Mouse (Mus musculus) midbrain, postnatal 0 days (tissue): ENCODE results near the gene Gm813. TPM values are rescaled to one million over a fixed set of nuclear protein-coding genes. Genes with fewer than 3 reads are reported as not detected.

Experiments
- ATAC-seq: fragments of 200-750 bp; cut with Nextera tagmentation; 2 replicates; pipeline ENCODE4 v1.8.0; 2017; ENCODE audit warnings: moderate number of reproducible peaks, mild to moderate bottlenecking, moderate TSS enrichment, moderate library complexity; ENCODE audit not compliant: low FRiP score
- DNase-seq: peaks from one replicate; pipeline ENCODE4 v3.0.0-alpha.2; 2015; ENCODE audit warnings: low spot score
- H3K27ac ChIP-seq: fragments of 300-500 bp; sonication (generic); 2 replicates; pipeline ENCODE4 v1.5.1; 2014; ENCODE audit warnings: low read depth, mild to moderate bottlenecking, low read length, mixed read lengths
- H3K27me3 ChIP-seq: fragments of 300-500 bp; sonication (generic); 2 replicates; pipeline ENCODE4 v1.6.1; 2014; ENCODE audit warnings: low read length, control low read depth, mixed read lengths; ENCODE audit not compliant: insufficient read depth
- H3K36me3 ChIP-seq: fragments of 300-500 bp; sonication (generic); 2 replicates; pipeline ENCODE4 v1.6.1; 2014; ENCODE audit warnings: low read length, control low read depth, mixed read lengths; ENCODE audit not compliant: insufficient read depth
- H3K4me1 ChIP-seq: fragments of 300-500 bp; sonication (generic); 2 replicates; pipeline ENCODE4 v1.6.1; 2014; ENCODE audit warnings: mild to moderate bottlenecking, control low read depth, antibody characterized with exemption, low read length, mixed read lengths; ENCODE audit not compliant: insufficient read depth
- H3K4me2 ChIP-seq: fragments of 300-500 bp; sonication (generic); 2 replicates; pipeline ENCODE4 v1.6.1; 2014; ENCODE audit warnings: low read depth, mild to moderate bottlenecking, low read length, mixed read lengths; ENCODE audit not compliant: poor library complexity, severe bottlenecking
- H3K4me3 ChIP-seq: fragments of 300-500 bp; sonication (generic); 2 replicates; pipeline ENCODE4 v1.5.1; 2014; ENCODE audit warnings: low read depth, mild to moderate bottlenecking, low read length, moderate library complexity
- H3K9ac ChIP-seq: fragments of 300-500 bp; sonication (generic); replicated peaks from 2 replicates; pipeline ENCODE4 v1.6.1; 2014; ENCODE audit warnings: mild to moderate bottlenecking, low read length, moderate library complexity, mixed read lengths; ENCODE audit not compliant: poor library complexity, severe bottlenecking
- H3K9me3 ChIP-seq: fragments of 300-500 bp; sonication (generic); 2 replicates; pipeline ENCODE4 v1.6.1; 2016; ENCODE audit warnings: low read length, control low read depth
- CTCF ChIP-seq: IDR thresholded peaks from 2 replicates; pipeline ENCODE4 v1.5.1; 2016; ENCODE audit warnings: antibody characterized with exemption, mild to moderate bottlenecking
- WGBS: fragments of 180-500 bp; shearing (Covaris S2); extraction: QIAGEN DNeasy Blood & Tissue Kit; methylation state at CpG from one replicate; pipeline ENCODE4 v1.1.7; 2014; 5-methylcytosine and 5-hydroxymethylcytosine counted together
- polyA plus RNA-seq: library from polyadenylated mRNA; unstranded; fragments of >200 nt; fragmentation: Nextera tagmentation; extraction: Ambion mirVana; gene quantifications from 2 replicates; pipeline ENCODE4 v1.2.1, GENCODE M21; 2015
- total RNA-seq: library from RNA; depleted of rRNA; stranded (reverse); fragments of >200 nt; gene quantifications from 2 replicates; pipeline ENCODE4 v1.2.3, GENCODE M21; 2014

Gene Gm813
- total and polyA plus RNA-seq, 2 experiments from 2014 or later: not detected

GRCm38 (mm10) chr16:58637448-58637847 is 20.7 kb upstream of the Gm813 start:
- DNase-seq (no peak), ATAC-seq (no peak)
- Histone ChIP-seq H3K27ac (no peak overlapping the region), H3K4me3 (no peak overlapping the region), H3K9me3 (no peaks in the 10 kb centered on the region), H3K4me2 (no peak overlapping the region), H3K27me3 (no peaks in the 10 kb centered on the region), H3K36me3 (no peaks in the 10 kb centered on the region), H3K9ac (no peak overlapping the region), H3K4me1 (no peaks in the 10 kb centered on the region)
- WGBS: 78% methylated on average over 4 of the region's 4 CpGs
- no peak for TF ChIP-seq CTCF

GRCm38 (mm10) chr16:58635866-58636265 is 19.1 kb upstream of the Gm813 start:
- H3K36me3 ChIP-seq: no peaks in the 10 kb centered on the region
- no peak overlapping the region for H3K4me2 ChIP-seq
- H3K9me3 ChIP-seq: no peaks in the 10 kb centered on the region
- no peak for TF ChIP-seq CTCF
- WGBS: 61% methylated on average over 2 of the region's 2 CpGs
- H3K9ac ChIP-seq: no peak overlapping the region
- H3K27ac ChIP-seq: no peak overlapping the region
- no peak for ATAC-seq
- DNase-seq: no peak
- H3K4me1 ChIP-seq: no peaks in the 10 kb centered on the region
- H3K27me3 ChIP-seq: no peaks in the 10 kb centered on the region
- H3K4me3 ChIP-seq: no peak overlapping the region

- ATAC-seq (no peak), DNase-seq (no peak)
- 62% methylated on average over 2 of the region's 2 CpGs for WGBS
- Histone ChIP-seq H3K4me3 (no peak overlapping the region), H3K27ac (no peak overlapping the region), H3K27me3 (no peaks in the 10 kb centered on the region), H3K4me1 (no peaks in the 10 kb centered on the region), H3K4me2 (no peak overlapping the region), H3K9ac (no peak overlapping the region), H3K36me3 (no peaks in the 10 kb centered on the region), H3K9me3 (no peaks in the 10 kb centered on the region)
- no peak for TF ChIP-seq CTCF
These were observed 13.0 kb upstream of the Gm813 start for GRCm38 (mm10) chr16:58629736-58630135.

GRCm38 (mm10) chr16:58628968-58629367 is 12.2 kb upstream of the Gm813 start:
- no peak overlapping the region for H3K9ac ChIP-seq
- H3K4me1 ChIP-seq: no peaks in the 10 kb centered on the region
- no peaks in the 10 kb centered on the region for H3K9me3 ChIP-seq
- no peak for ATAC-seq
- TF ChIP-seq CTCF: no peak
- DNase-seq: no peak
- no peaks in the 10 kb centered on the region for H3K36me3 ChIP-seq
- no peaks in the 10 kb centered on the region for H3K27me3 ChIP-seq
- H3K4me2 ChIP-seq: no peak overlapping the region
- H3K4me3 ChIP-seq: no peak overlapping the region
- WGBS: 96% methylated on average over 5 of the region's 5 CpGs
- no peak overlapping the region for H3K27ac ChIP-seq

- 100% methylated on average over 2 of the region's 2 CpGs for WGBS
- ATAC-seq: no peak
- Histone ChIP-seq H3K9ac (no peak overlapping the region), H3K27me3 (no peaks in the 10 kb centered on the region), H3K9me3 (no peaks in the 10 kb centered on the region), H3K4me3 (no peak overlapping the region), H3K27ac (no peak overlapping the region), H3K4me2 (no peak overlapping the region), H3K4me1 (no peaks in the 10 kb centered on the region), H3K36me3 (no peaks in the 10 kb centered on the region)
- DNase-seq: no peak
- TF ChIP-seq CTCF: no peak
These were observed 11.5 kb upstream of the Gm813 start for GRCm38 (mm10) chr16:58628336-58628680.

- DNase-seq: no peak
These were observed 11.0 kb upstream of the Gm813 start for GRCm38 (mm10) chr16:58627597-58628335.

More at GRCm38 (mm10) chr16:58627597-58628335, 11.0 kb upstream of the Gm813 start:
- no peaks in the 10 kb centered on the region for H3K9me3 ChIP-seq
- ATAC-seq: no peak
- no peak overlapping the region for H3K27ac ChIP-seq
- H3K36me3 ChIP-seq: no peaks in the 10 kb centered on the region
- no peak overlapping the region for H3K4me2 ChIP-seq
- H3K4me3 ChIP-seq: no peak overlapping the region
- H3K9ac ChIP-seq: no peak overlapping the region
- H3K27me3 ChIP-seq: no peaks in the 10 kb centered on the region
- TF ChIP-seq CTCF: peak; percentile 53
- 93% methylated on average over 4 of the region's 4 CpGs for WGBS
- no peaks in the 10 kb centered on the region for H3K4me1 ChIP-seq
